Mouse (Mus musculus): ENCODE data around the gene Catsperd. TPM values are rescaled to one million over a fixed set of nuclear protein-coding genes. Genes with fewer than 3 reads are reported as not detected.

Gene Catsperd
- polyA plus RNA-seq, 1 experiment from 2014 or later = 0.93 TPM

GRCm38 (mm10) chr17:56593527-56594271 is 34.2 kb upstream of the Catsperd start:
- no peak overlapping the region for H3K27ac ChIP-seq (ENCODE audit: low read depth, low read length)
- no peaks in the 10 kb centered on the region for H3K9me3 ChIP-seq (ENCODE audit: control insufficient read depth, low read length)
- 94% methylated on average over 8 of the region's 8 CpGs for WGBS
- no peak overlapping the region for H3K9ac ChIP-seq (ENCODE audit: low read length)
- ATAC-seq (ENCODE audit: low FRiP score) = no peak
- H3K36me3 ChIP-seq (ENCODE audit: control insufficient read depth, insufficient read depth, low read length) = peaks cover 62% of the 10 kb centered on the region
- no peak for DNase-seq (ENCODE audit: low spot score, missing footprints)
- no peak overlapping the region for H3K4me2 ChIP-seq
- H3K27me3 ChIP-seq (ENCODE audit: control insufficient read depth, insufficient read depth, low read length) = no peaks in the 10 kb centered on the region
- no peaks in the 10 kb centered on the region for H3K4me1 ChIP-seq (ENCODE audit: control insufficient read depth, insufficient read depth, low read length)
- no peak overlapping the region for H3K4me3 ChIP-seq (ENCODE audit: low read depth, low read length)

GRCm38 (mm10) chr17:56603186-56604069 is 24.5 kb upstream of the Catsperd start:
- DNase-seq (ENCODE audit: low spot score, missing footprints) (no peak), ATAC-seq (ENCODE audit: low FRiP score) (no peak)
- Histone ChIP-seq H3K9me3 (ENCODE audit: control insufficient read depth, low read length) (no peaks in the 10 kb centered on the region), H3K4me2 (no peak overlapping the region), H3K4me1 (ENCODE audit: control insufficient read depth, insufficient read depth, low read length) (peaks cover under 1% of the 10 kb centered on the region), H3K27me3 (ENCODE audit: control insufficient read depth, insufficient read depth, low read length) (no peaks in the 10 kb centered on the region), H3K9ac (ENCODE audit: low read length) (no peak overlapping the region), H3K27ac (ENCODE audit: low read depth, low read length) (no peak overlapping the region), H3K36me3 (ENCODE audit: control insufficient read depth, insufficient read depth, low read length) (peaks cover 68% of the 10 kb centered on the region), H3K4me3 (ENCODE audit: low read depth, low read length) (no peak overlapping the region)
- WGBS = 96% methylated on average over 28 of the region's 28 CpGs

- Histone ChIP-seq H3K4me1 (ENCODE audit: control insufficient read depth, insufficient read depth, low read length) (peaks cover 7% of the 10 kb centered on the region), H3K27me3 (ENCODE audit: control insufficient read depth, insufficient read depth, low read length) (no peaks in the 10 kb centered on the region), H3K27ac (ENCODE audit: low read depth, low read length) (no peak overlapping the region), H3K4me2 (no peak overlapping the region), H3K36me3 (ENCODE audit: control insufficient read depth, insufficient read depth, low read length) (peaks cover 68% of the 10 kb centered on the region), H3K9me3 (ENCODE audit: control insufficient read depth, low read length) (no peaks in the 10 kb centered on the region), H3K4me3 (ENCODE audit: low read depth, low read length) (no peak overlapping the region), H3K9ac (ENCODE audit: low read length) (no peak overlapping the region)
- no peak for ATAC-seq (ENCODE audit: low FRiP score)
- no peak for DNase-seq (ENCODE audit: low spot score, missing footprints)
- 92% methylated on average over 9 of the region's 9 CpGs for WGBS
Measured at GRCm38 (mm10) chr17:56604070-56604380, 23.9 kb upstream of the Catsperd start.

GRCm38 (mm10) chr17:56604422-56604821 is 23.5 kb upstream of the Catsperd start:
- ATAC-seq (ENCODE audit: low FRiP score) = no peak
- no peak overlapping the region for H3K4me2 ChIP-seq

GRCm38 (mm10) chr17:56605431-56605830 is 22.5 kb upstream of the Catsperd start:
- H3K4me3 ChIP-seq (ENCODE audit: low read depth, low read length) = no peak overlapping the region
- no peaks in the 10 kb centered on the region for H3K27me3 ChIP-seq (ENCODE audit: control insufficient read depth, insufficient read depth, low read length)
- H3K4me2 ChIP-seq = no peak overlapping the region
- peaks cover 58% of the 10 kb centered on the region for H3K36me3 ChIP-seq (ENCODE audit: control insufficient read depth, insufficient read depth, low read length)
- 90% methylated on average over 9 of the region's 9 CpGs for WGBS
- no peaks in the 10 kb centered on the region for H3K9me3 ChIP-seq (ENCODE audit: control insufficient read depth, low read length)
- H3K4me1 ChIP-seq (ENCODE audit: control insufficient read depth, insufficient read depth, low read length) = peaks cover 14% of the 10 kb centered on the region
- no peak overlapping the region for H3K27ac ChIP-seq (ENCODE audit: low read depth, low read length)
- no peak for ATAC-seq (ENCODE audit: low FRiP score)
- no peak for DNase-seq (ENCODE audit: low spot score, missing footprints)
- H3K9ac ChIP-seq (ENCODE audit: low read length) = no peak overlapping the region

More at GRCm38 (mm10) chr17:56604422-56604821, 23.5 kb upstream of the Catsperd start:
- peaks cover 9% of the 10 kb centered on the region for H3K4me1 ChIP-seq (ENCODE audit: control insufficient read depth, insufficient read depth, low read length)
- peaks cover 67% of the 10 kb centered on the region for H3K36me3 ChIP-seq (ENCODE audit: control insufficient read depth, insufficient read depth, low read length)
- WGBS = 95% methylated on average over 3 of the region's 3 CpGs
- H3K27me3 ChIP-seq (ENCODE audit: control insufficient read depth, insufficient read depth, low read length) = no peaks in the 10 kb centered on the region
- no peak overlapping the region for H3K9ac ChIP-seq (ENCODE audit: low read length)
- no peaks in the 10 kb centered on the region for H3K9me3 ChIP-seq (ENCODE audit: control insufficient read depth, low read length)
- DNase-seq (ENCODE audit: low spot score, missing footprints) = no peak
- H3K4me3 ChIP-seq (ENCODE audit: low read depth, low read length) = no peak overlapping the region
- no peak overlapping the region for H3K27ac ChIP-seq (ENCODE audit: low read depth, low read length)

- H3K36me3 ChIP-seq (ENCODE audit: control insufficient read depth, insufficient read depth, low read length) = peaks cover 41% of the 10 kb centered on the region
- ATAC-seq (ENCODE audit: low FRiP score) (no peak), DNase-seq (ENCODE audit: low spot score, missing footprints) (no peak)
- no peaks in the 10 kb centered on the region for H3K27me3 ChIP-seq (ENCODE audit: control insufficient read depth, insufficient read depth, low read length)
- H3K4me2 ChIP-seq = no peak overlapping the region
- no peaks in the 10 kb centered on the region for H3K9me3 ChIP-seq (ENCODE audit: control insufficient read depth, low read length)
- no peak overlapping the region for H3K4me3 ChIP-seq (ENCODE audit: low read depth, low read length)
- WGBS = 81% methylated on average over 3 of the region's 3 CpGs
- no peak overlapping the region for H3K27ac ChIP-seq (ENCODE audit: low read depth, low read length)
- H3K9ac ChIP-seq (ENCODE audit: low read length) = no peak overlapping the region
- H3K4me1 ChIP-seq (ENCODE audit: control insufficient read depth, insufficient read depth, low read length) = peaks cover 17% of the 10 kb centered on the region
Measured at GRCm38 (mm10) chr17:56607521-56608062, 20.4 kb upstream of the Catsperd start.

GRCm38 (mm10) chr17:56608699-56609098 is 19.2 kb upstream of the Catsperd start:
- DNase-seq (ENCODE audit: low spot score, missing footprints) (no peak), ATAC-seq (ENCODE audit: low FRiP score) (no peak)
- peaks cover 17% of the 10 kb centered on the region for H3K4me1 ChIP-seq (ENCODE audit: control insufficient read depth, insufficient read depth, low read length)
- WGBS = 59% methylated on average over 5 of the region's 5 CpGs
- H3K9ac ChIP-seq (ENCODE audit: low read length) = peak overlapping the region; percentile 78; the same call in 1 of the 2 replicates
- H3K36me3 ChIP-seq (ENCODE audit: control insufficient read depth, insufficient read depth, low read length) = peaks cover 30% of the 10 kb centered on the region
- no peak overlapping the region for H3K27ac ChIP-seq (ENCODE audit: low read depth, low read length)
- no peaks in the 10 kb centered on the region for H3K9me3 ChIP-seq (ENCODE audit: control insufficient read depth, low read length)
- H3K27me3 ChIP-seq (ENCODE audit: control insufficient read depth, insufficient read depth, low read length) = no peaks in the 10 kb centered on the region
- H3K4me3 ChIP-seq (ENCODE audit: low read depth, low read length) = peak overlapping the region; percentile 61
- peak overlapping the region; percentile 80 for H3K4me2 ChIP-seq

GRCm38 (mm10) chr17:56609452-56610171 is 18.3 kb upstream of the Catsperd start, which contains the start of gene 2410015M20Rik:
Gene 2410015M20Rik, minus strand, starts transcription at chr17:56609771.
- H3K27me3 ChIP-seq (ENCODE audit: control insufficient read depth, insufficient read depth, low read length) = no peaks in the 10 kb centered on the region
- DNase-seq (ENCODE audit: low spot score, missing footprints) (peak; percentile 99), ATAC-seq (ENCODE audit: low FRiP score) (peak; percentile 87)
- H3K9me3 ChIP-seq (ENCODE audit: control insufficient read depth, low read length) = no peaks in the 10 kb centered on the region
- H3K9ac ChIP-seq (ENCODE audit: low read length) = peak within 1 kb of the TSS; percentile 78
- no peak within 1 kb of the TSS for H3K27ac ChIP-seq (ENCODE audit: low read depth, low read length)
- H3K4me3 ChIP-seq (ENCODE audit: low read depth, low read length) = peak within 1 kb of the TSS; percentile 61
- peaks cover 22% of the 10 kb centered on the region for H3K4me1 ChIP-seq (ENCODE audit: control insufficient read depth, insufficient read depth, low read length)
- H3K4me2 ChIP-seq = peak within 1 kb of the TSS; percentile 80
- under 1% methylated on average over 44 of the region's 44 CpGs for WGBS
- peaks cover 26% of the 10 kb centered on the region for H3K36me3 ChIP-seq (ENCODE audit: control insufficient read depth, insufficient read depth, low read length)

Data from midbrain, embryonic 11.5 days (tissue).